Mouse (Mus musculus): ENCODE results near the gene Wdfy1.

Gene Wdfy1

GRCm38 (mm10) chr1:79775927-79776458 is at the start of gene Wdfy1, which contains the start of gene Mrpl44:
Gene Wdfy1 (minus strand): TSS chr1:79776143.
Gene Mrpl44 (plus strand): TSS chr1:79776018.
- peak; percentile 99 for DNase-seq (ENCODE audit: low spot score in 2 of 2)

GRCm38 (mm10) chr1:79823951-79824633 is 48.1 kb upstream of the Wdfy1 start:
- DNase-seq (ENCODE audit: low spot score in 2 of 2): peak in 1 of 2 experiments; percentile 2

GRCm38 (mm10) chr1:79822806-79823525 is 47.0 kb upstream of the Wdfy1 start:
- DNase-seq (ENCODE audit: low spot score in 2 of 2): peak; percentile 28 to 55

- DNase-seq (ENCODE audit: low spot score in 2 of 2): no peak
These were observed 43.4 kb upstream of the Wdfy1 start for GRCm38 (mm10) chr1:79819296-79819879.

GRCm38 (mm10) chr1:79815446-79815845 is 39.5 kb upstream of the Wdfy1 start:
- DNase-seq (ENCODE audit: low spot score in 2 of 2): no peak

- DNase-seq (ENCODE audit: low spot score in 2 of 2): no peak
These were observed 33.5 kb upstream of the Wdfy1 start for GRCm38 (mm10) chr1:79809447-79809846.

GRCm38 (mm10) chr1:79806865-79807264 is 30.9 kb upstream of the Wdfy1 start:
- no peak for DNase-seq (ENCODE audit: low spot score in 2 of 2)

- DNase-seq (ENCODE audit: low spot score in 2 of 2): no peak
These were observed 27.7 kb upstream of the Wdfy1 start for GRCm38 (mm10) chr1:79803614-79804013.

- DNase-seq (ENCODE audit: low spot score in 2 of 2): no peak
These were observed 27.0 kb upstream of the Wdfy1 start for GRCm38 (mm10) chr1:79802858-79803427.

GRCm38 (mm10) chr1:79797084-79797483 is 21.1 kb upstream of the Wdfy1 start:
- DNase-seq (ENCODE audit: low spot score in 2 of 2): no peak

- peak in 1 of 2 experiments; percentile 7 for DNase-seq (ENCODE audit: low spot score in 2 of 2)
These were observed 10.5 kb upstream of the Wdfy1 start for GRCm38 (mm10) chr1:79786267-79786927.

GRCm38 (mm10) chr1:79782433-79782832 is 6.5 kb upstream of the Wdfy1 start:
- DNase-seq (ENCODE audit: low spot score in 2 of 2): no peak

GRCm38 (mm10) chr1:79778011-79778410 is 2.1 kb upstream of the Wdfy1 start:
- no peak for DNase-seq (ENCODE audit: low spot score in 2 of 2)

- DNase-seq (ENCODE audit: low spot score in 2 of 2): no peak
These were observed 1.7 kb downstream of the Wdfy1 start for GRCm38 (mm10) chr1:79774164-79774780.

GRCm38 (mm10) chr1:79768231-79768630 is 7.7 kb downstream of the Wdfy1 start:
- DNase-seq (ENCODE audit: low spot score in 2 of 2): no peak

- no peak for DNase-seq (ENCODE audit: low spot score in 2 of 2)
These were observed 11.5 kb downstream of the Wdfy1 start for GRCm38 (mm10) chr1:79764483-79764882.

GRCm38 (mm10) chr1:79764031-79764430 is 11.9 kb downstream of the Wdfy1 start:
- DNase-seq (ENCODE audit: low spot score in 2 of 2): no peak

- no peak for DNase-seq (ENCODE audit: low spot score in 2 of 2)
These were observed 13.4 kb downstream of the Wdfy1 start for GRCm38 (mm10) chr1:79762282-79763250.

GRCm38 (mm10) chr1:79761917-79762271 is 14.0 kb downstream of the Wdfy1 start:
- no peak for DNase-seq (ENCODE audit: low spot score in 2 of 2)
